Mouse (Mus musculus) erythroblast, adult 5-6 weeks (primary cell): ENCODE measurements around the gene Chd8. TPM values are rescaled to one million over a fixed set of nuclear protein-coding genes. Genes with fewer than 3 reads are reported as not detected.

Experiments
- ATAC-seq: replicated peaks from 2 replicates; pipeline ENCODE4 v1.8.0; 2016; ENCODE audit warnings: moderate number of reproducible peaks, mild to moderate bottlenecking, moderate TSS enrichment, inconsistent platforms; ENCODE audit not compliant: poor library complexity, low FRiP score, severe bottlenecking
- total RNA-seq, 2 experiments: library from RNA; stranded (forward) in 1 of 2; stranded (reverse) in 1 of 2; fragments of 150-400 nt in 1 of 2; fragments of 200-764, 138-1000 nt in 1 of 2; gene quantifications; 2 replicates each; pipeline versions ENCODE4 v1.2.3 to v1.2.4; 2015 to 2017; ENCODE audit warnings: low replicate concordance in 2 of 2

Gene Chd8
- total RNA-seq, 2 experiments from 2014 or later: 22.7 to 51.1 TPM

GRCm38 (mm10) chr14:52225972-52226371 lies 31.6 kb downstream of the Chd8 start:
- ATAC-seq: no peak

DNA sequence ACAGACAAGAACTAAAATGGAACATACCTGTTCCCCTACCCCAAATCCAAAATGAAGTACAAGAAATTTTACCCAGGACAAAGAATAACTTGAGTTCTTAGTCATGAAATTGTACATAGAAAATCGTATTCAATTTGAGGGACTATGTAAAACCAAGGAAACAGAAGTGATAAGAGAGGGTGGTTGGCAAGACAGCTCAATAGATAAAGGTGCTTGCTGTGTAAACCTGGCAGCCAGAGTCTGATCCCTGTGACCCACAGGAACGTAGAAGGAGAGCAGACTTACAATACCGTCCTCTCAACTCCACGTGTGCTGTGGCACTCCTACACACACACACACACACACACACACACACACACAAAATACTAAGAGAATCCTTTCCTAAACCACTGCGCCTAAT lies 40.3 kb downstream of the Chd8 start:
- ATAC-seq: 0 out of 2 replicates have a peak, but pooled peaks have one; percentile 55

GRCm38 (mm10) chr14:52199412-52199811 lies 58.2 kb downstream of the Chd8 start:
- ATAC-seq: no peak

- ATAC-seq: no peak
Observed at GRCm38 (mm10) chr14:52198141-52198540, 59.4 kb downstream of the Chd8 start.

DNA sequence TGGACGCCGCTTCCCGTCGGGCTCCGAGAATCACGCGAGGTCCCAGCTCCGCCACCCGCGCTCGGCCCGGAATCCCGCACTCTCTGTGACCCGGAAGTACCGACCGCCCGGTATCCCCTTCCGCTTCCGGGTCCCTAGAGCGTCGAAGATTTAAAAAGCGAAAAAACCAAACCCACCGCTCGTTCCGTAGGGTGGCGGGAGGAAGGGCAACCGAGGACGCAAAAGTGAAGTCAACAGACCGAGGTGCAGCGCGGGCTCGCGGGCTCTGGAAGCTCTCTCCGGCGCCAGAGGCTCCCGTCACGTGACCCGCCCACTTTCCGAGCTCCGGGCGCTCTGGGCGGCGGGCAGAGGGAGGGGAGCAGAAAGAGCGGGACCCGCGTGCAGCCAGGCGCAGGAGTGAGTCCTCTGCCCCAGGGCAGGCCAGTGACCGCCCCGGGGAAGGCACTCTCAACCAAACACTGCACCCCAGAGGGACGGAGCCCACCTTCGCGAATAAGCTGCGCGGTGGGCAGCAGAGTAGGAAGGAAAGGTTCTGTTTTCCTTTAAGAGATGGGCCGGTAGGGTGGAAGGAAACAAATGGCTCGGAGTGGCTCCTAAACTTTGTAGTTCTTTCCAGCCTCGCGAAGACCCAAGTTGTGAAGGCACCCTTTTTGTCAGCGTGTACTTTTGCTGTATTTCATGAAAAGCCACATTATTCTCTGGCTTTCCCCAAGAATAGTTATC lies 60.3 kb downstream of the Chd8 start, which contains the start of gene Supt16:
Supt16 (minus strand) TSS at position 261 of the 723 bp plus-strand sequence.
- ATAC-seq: peak; percentile 85

- ATAC-seq: peak; percentile 14; the same call in 1 of the 2 replicates
Observed at GRCm38 (mm10) chr14:52196230-52197155, 61.1 kb downstream of the Chd8 start.

GRCm38 (mm10) chr14:52195691-52196090 lies 61.9 kb downstream of the Chd8 start:
- peak; percentile 64 for ATAC-seq

- peak; percentile 93 for ATAC-seq
Observed at GRCm38 (mm10) chr14:52190740-52191359, 66.7 kb downstream of the Chd8 start.

DNA sequence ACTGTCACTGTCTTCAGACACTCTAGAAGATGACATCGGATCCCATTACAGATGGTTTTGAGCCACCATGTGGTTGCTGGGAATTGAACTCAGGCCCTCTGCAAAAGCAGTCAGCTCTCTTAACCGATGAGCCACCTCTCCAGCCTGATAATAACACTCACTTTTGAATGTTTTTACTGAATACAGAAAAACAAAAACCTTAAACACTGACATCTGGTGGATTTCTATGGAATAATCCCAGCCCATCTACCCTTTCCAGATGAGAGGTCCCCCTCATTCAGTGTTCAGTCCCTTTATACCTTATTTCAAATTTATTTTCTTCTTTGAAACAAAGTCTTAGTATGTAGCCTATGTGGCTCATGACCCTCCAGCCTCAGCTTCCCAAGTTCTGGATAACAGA lies 68.1 kb downstream of the Chd8 start:
- ATAC-seq: no peak

GRCm38 (mm10) chr14:52188788-52189187 lies 68.8 kb downstream of the Chd8 start:
- no peak for ATAC-seq

DNA sequence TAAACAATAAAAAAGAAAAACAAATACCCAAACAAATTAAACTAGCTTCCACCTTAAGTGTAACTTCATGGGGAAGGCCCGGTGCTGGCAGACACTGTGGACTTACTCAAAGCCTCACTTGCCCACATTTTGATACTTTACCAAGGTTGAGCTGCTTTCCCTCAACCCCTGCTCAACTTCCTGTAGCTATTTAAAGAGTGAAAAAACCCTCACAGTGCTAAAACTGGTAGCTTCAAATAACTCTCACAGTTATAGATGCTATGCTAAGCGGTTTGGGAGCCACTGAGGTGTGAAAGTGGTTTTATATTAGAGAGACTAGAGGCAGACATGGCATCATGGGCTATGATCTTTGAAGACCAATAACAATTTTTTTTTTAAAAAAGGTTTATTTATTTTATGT lies 91.0 kb downstream of the Chd8 start:
- no peak for ATAC-seq

DNA sequence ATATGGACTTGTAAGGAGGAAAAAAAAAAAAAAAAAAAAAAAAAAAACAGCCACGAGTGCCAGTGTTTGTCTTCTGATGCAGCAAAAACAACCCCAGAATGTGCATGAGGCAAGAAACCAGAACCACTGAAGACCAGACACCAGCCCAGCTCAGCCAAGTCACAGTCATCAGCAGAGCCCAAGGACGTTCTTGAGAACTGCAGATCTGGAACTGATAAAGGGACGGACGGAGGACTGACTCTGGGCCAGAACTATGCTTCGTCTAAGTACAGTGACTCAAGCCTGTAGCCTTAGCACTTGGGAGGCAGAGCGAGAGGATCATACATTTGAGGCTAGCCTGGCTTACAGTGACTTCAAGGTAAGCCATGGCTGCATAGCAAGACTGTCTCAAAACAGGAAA lies 96.7 kb downstream of the Chd8 start:
- no peak for ATAC-seq

DNA sequence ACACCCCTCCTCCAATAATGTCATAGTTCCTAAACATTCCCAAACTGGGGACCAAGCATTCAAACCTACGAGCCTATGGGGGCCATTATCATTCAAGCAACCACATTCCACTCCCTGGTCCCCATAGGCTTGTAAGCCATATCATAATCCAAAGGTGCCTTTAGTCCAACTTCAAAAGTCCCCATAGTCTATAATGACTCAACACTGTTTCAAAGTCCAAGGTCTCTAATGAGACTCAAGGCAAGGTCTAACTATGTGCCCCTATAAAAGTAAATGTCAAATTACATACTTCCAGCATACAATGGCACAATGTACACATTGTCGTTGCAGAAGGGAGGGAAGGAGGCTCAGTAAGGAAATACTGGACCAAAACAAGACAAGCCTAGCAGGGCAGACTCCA lies 102.6 kb downstream of the Chd8 start:
- ATAC-seq: no peak

- no peak for ATAC-seq
Observed at GRCm38 (mm10) chr14:52152613-52153012, 105.0 kb downstream of the Chd8 start.

- ATAC-seq: no peak
Observed at GRCm38 (mm10) chr14:52152179-52152578, 105.4 kb downstream of the Chd8 start.

GRCm38 (mm10) chr14:52149888-52150287 lies 107.7 kb downstream of the Chd8 start:
- no peak for ATAC-seq
